Mouse (Mus musculus): ENCODE data around the gene Crim1.
"Not testable (repeated sequence)": the region's sequence is repeated elsewhere in the genome, so short reads cannot be mapped to it uniquely, and the experiment has no call there.

Crim1 gene

GRCm38 (mm10) chr17:78253587-78253986 lies 53.5 kb downstream of the Crim1 start:
- not testable (repeated sequence) for DNase-seq

- DNase-seq, result no peak
Measured at GRCm38 (mm10) chr17:78254256-78254655, 54.2 kb downstream of the Crim1 start.

- DNase-seq, result no peak
Measured at GRCm38 (mm10) chr17:78255711-78256110, 55.7 kb downstream of the Crim1 start.

- DNase-seq, result no peak
Measured at GRCm38 (mm10) chr17:78256534-78256933, 56.5 kb downstream of the Crim1 start.

- DNase-seq, result no peak
Measured at GRCm38 (mm10) chr17:78261684-78262083, 61.6 kb downstream of the Crim1 start.

GRCm38 (mm10) chr17:78264116-78264515 lies 64.1 kb downstream of the Crim1 start:
- DNase-seq, result no peak

- DNase-seq, result no peak
Measured at GRCm38 (mm10) chr17:78265135-78265534, 65.1 kb downstream of the Crim1 start.

GRCm38 (mm10) chr17:78266271-78266670 lies 66.2 kb downstream of the Crim1 start:
- DNase-seq, result no peak

GRCm38 (mm10) chr17:78268591-78268990 lies 68.5 kb downstream of the Crim1 start:
- no peak for DNase-seq

GRCm38 (mm10) chr17:78269311-78269710 lies 69.3 kb downstream of the Crim1 start:
- DNase-seq, result no peak

- DNase-seq, result no peak
Measured at GRCm38 (mm10) chr17:78270019-78270418, 70.0 kb downstream of the Crim1 start.

- no peak for DNase-seq
Measured at GRCm38 (mm10) chr17:78271731-78272130, 71.7 kb downstream of the Crim1 start.

GRCm38 (mm10) chr17:78272142-78272541 lies 72.1 kb downstream of the Crim1 start:
- no peak for DNase-seq

- DNase-seq, result no peak
Measured at GRCm38 (mm10) chr17:78272713-78273483, 72.8 kb downstream of the Crim1 start.

GRCm38 (mm10) chr17:78273875-78274274 lies 73.8 kb downstream of the Crim1 start:
- DNase-seq, result no peak

- DNase-seq, result no peak
Measured at GRCm38 (mm10) chr17:78274609-78275506, 74.8 kb downstream of the Crim1 start.

- DNase-seq, result no peak
Measured at GRCm38 (mm10) chr17:78275507-78275813, 75.4 kb downstream of the Crim1 start.

GRCm38 (mm10) chr17:78279191-78279590 lies 79.1 kb downstream of the Crim1 start:
- no peak for DNase-seq

- no peak for DNase-seq
Measured at GRCm38 (mm10) chr17:78280991-78281712, 81.1 kb downstream of the Crim1 start.

GRCm38 (mm10) chr17:78283271-78283992 lies 83.4 kb downstream of the Crim1 start:
- no peak for DNase-seq

GRCm38 (mm10) chr17:78286021-78286420 lies 86.0 kb downstream of the Crim1 start:
- no peak for DNase-seq

GRCm38 (mm10) chr17:78287391-78287790 lies 87.3 kb downstream of the Crim1 start:
- no peak for DNase-seq

Measured in thymus, adult 18-20 months (tissue).